Mouse (Mus musculus): ENCODE results near the gene Ftcd.

Gene Ftcd

DNA sequence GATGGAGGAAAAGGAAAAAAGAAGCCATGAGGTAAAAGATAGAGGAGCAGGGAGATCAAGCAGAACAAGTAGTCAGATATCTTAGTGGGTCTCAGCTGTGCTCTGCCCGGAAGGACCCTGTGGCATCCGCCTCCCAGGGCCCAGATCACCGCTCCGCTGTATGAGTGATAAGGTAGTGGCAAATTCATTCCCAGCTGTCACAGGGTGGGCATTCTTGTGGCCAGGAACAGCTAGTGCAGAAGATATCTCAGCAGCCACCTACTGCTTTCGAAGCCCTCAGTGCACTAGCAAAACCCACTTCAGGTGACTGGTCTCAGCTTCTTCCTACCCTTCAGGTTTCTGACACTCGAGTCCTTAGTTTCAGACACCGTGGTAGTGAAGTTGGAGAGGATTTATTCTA, 37.0 kb downstream of the Ftcd start:
- CTCF ChIA-PET: no interaction called here

DNA sequence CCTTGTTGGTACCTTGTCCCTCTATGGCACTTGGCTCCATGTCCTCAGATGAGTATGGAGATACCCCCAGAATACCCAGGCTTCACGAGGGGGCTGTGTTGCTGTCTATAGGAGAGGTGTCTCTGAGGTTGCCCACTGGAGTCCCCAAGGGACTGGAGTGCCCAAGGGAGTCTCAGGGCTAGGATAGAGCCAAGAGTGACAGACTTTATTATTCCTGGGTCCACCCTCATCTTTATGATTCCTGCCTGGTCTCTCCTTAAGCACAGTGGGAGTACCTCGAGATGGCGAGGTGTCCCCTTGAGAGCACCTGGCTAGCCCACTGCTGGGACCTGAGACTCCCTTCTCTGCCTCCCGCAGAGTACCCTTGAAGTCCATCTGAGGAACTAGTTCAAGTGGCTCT, 47.0 kb downstream of the Ftcd start:
- CTCF ChIA-PET: interaction anchor here (0.6 kb wide), 1 partner anchor 9 kb away, joined by 5 read pairs; no protein-coding TSS in a partner anchor

DNA sequence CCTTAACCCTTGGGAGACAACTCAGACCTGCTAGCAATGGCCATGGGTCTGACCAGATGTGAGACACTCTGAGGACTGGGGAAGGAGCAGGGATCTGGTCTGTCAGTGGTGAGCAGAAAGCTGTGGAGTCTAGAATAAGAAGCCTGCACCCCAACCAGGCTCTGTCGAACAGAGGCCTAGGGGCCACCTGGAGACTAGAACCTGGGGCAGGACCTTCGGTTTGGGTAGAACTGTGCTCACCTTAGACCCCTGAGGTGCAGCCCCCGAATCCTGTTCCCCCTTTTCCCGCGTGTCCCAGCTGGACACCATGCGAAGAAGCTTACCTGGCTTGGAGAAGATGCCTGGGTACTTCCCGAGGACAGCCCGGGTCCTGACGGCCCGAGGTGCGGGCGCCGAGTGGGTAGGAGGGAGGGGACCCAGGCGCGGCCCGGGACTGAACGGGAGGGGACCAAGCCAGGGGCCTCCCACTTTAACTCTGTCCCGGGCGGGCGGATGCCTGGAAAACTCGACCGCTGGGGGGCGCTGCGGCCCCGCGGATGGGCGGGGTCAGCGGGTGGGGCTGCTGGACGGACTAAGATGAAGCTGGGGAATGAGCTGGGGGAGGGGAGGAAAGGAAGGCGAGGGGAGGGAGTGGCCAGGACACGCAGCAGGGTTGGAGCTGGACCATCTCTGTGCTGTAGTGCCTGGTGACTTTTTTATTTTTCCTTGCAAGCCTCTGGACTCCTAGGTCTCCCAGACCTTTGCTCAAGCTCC, 47.7 kb downstream of the Ftcd start, which contains the start of gene Col6a2:
Gene Col6a2, minus strand, starts transcription at position 703 of the 753 bp plus-strand sequence.
- CTCF ChIA-PET: no interaction called here

DNA sequence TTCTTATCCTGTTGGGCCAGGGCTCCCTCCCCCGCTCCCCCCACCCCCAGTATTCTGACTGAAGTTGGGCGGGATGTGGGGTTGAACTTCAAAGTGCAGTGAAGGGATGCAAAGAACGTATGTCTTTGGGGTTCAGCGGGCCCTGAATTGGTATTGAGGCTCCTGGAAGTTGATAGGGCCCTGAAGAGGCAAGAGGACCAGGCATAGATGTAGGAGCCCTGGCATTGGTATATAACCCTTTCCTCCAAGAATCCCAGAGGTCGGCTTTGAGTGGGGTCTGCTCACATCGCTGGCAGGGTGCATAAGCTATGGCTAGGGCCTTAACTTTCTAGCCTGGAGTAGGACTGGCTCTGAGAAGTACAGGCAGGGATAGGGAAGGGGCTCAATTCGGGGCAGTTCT, 48.3 kb downstream of the Ftcd start:
- CTCF ChIA-PET: no interaction called here

DNA sequence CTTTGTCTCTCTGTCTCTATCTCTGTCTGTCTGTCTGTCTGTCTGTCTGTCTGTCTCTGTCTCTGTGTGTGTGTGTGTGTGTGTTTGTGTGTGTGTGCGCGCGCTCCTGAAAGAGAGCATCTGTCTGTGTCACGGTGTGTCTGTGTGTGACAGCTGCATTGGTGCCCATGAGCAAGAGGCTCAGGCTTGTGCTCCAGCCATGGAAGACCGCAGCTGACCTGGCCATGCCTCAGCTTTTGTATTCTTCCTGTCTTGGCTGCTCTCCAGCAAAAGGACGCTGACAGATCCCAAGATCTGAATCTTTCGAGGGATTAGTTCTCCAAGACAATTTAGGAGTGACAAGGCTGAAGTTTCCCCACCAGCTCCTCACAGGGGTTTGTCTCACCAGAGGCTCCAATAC, 49.5 kb downstream of the Ftcd start:
- CTCF ChIA-PET: no interaction called here

DNA sequence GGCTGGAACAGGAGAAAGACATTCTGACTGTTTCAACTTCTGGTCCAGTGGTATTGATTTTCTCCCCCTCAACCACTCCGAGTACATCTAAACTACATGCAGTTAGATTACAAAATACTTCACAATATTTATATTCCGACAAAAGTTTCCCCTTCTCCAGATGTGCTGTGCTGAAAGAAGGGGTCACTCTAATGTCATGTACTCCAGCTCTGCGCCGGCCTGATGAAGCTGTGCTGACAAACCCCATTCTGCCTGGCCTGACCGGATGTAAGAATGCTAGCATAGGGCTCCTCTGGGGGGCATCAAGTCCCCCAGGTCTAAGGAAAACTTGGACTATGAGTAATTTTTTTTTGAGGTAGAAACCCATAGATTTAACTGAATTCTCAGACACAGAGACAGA, 52.3 kb downstream of the Ftcd start:
- CTCF ChIA-PET: no interaction called here

DNA sequence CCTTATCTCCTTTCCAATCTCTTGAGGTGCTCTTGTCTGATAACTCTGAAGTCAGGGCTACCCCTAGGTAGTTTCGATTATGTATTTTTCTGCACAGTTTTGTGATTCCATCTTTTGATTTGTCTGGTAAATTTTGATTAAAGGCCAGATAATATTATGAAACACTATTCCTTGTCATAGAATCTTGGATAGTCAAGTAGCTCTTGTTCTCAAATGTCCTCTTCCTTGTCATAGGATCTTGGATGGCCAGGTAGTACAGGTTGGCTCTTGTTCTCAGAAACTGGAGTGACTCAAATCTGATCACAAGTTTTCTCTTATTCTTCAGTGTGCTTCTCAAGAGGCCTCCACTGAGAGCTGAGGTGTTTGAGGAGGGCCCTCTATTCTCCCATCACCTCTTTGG, 55.2 kb downstream of the Ftcd start:
- CTCF ChIA-PET: no interaction called here

GRCm38 (mm10) chr10:76632630-76633029, 57.2 kb downstream of the Ftcd start:
- CTCF ChIA-PET: interaction anchor here (0.6 kb wide), 1 partner anchor 10 kb away, joined by 5 read pairs; no protein-coding TSS in a partner anchor

DNA sequence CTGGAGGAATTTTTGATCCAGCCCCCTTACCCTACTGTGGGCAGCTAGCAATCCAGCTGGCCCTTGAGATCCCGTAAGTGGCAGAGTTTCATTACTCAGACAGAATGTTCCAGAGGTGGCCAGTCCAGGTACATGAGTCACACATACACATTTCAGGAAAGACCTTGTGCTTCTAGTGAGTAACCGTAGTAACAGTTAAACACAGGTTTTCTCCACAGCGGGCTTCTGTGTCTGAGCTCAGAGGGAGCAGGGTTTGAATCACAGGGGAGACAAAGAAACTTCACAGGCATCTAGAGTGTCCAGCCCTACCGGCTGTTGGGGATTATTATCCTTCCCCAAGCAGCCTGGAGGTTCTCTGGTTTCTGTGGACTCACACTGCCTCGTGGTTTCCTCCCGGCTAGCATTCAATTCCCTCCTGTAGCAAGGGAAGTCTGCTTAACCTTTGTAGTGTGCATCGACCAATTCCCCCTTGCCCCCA, 58.7 kb downstream of the Ftcd start:
- CTCF ChIA-PET: no interaction called here

GRCm38 (mm10) chr10:76634584-76634983, 59.1 kb downstream of the Ftcd start:
- CTCF ChIA-PET: no interaction called here

GRCm38 (mm10) chr10:76636026-76636425, 60.6 kb downstream of the Ftcd start:
- CTCF ChIA-PET: no interaction called here

GRCm38 (mm10) chr10:76636601-76637000, 61.2 kb downstream of the Ftcd start:
- CTCF ChIA-PET: no interaction called here

All from spleen, embryonic (tissue).